Mouse (Mus musculus) kidney, adult 11 months (tissue): ENCODE measurements at regions not wholly inside any gene's neighbourhood (a gene's known extent, or its start where the extent isn't known, plus 50 kb on each side); places are given as distances from the start of the nearest gene placed in this dataset.

Experiments used
- DNase-seq: peaks from one replicate; pipeline ENCODE4 v3.0.0; 2022

- no peak for DNase-seq
Measured at GRCm38 (mm10) chr13:29016145-29016651, 62.7 kb upstream of the Sox4 start.

- DNase-seq, result no peak
Measured at GRCm38 (mm10) chr13:29015605-29015994, 62.1 kb upstream of the Sox4 start.

GRCm38 (mm10) chr13:29014827-29015604 is 61.5 kb upstream of the Sox4 start:
- DNase-seq, result no peak

GRCm38 (mm10) chr13:29014066-29014826 is 60.7 kb upstream of the Sox4 start:
- no peak for DNase-seq

- no peak for DNase-seq
Measured at GRCm38 (mm10) chr13:29006467-29006866, 53.0 kb upstream of the Sox4 start.
